Comparison of ENCODE assay signal across 14 mouse cellular contexts in the genomic region with DNA sequence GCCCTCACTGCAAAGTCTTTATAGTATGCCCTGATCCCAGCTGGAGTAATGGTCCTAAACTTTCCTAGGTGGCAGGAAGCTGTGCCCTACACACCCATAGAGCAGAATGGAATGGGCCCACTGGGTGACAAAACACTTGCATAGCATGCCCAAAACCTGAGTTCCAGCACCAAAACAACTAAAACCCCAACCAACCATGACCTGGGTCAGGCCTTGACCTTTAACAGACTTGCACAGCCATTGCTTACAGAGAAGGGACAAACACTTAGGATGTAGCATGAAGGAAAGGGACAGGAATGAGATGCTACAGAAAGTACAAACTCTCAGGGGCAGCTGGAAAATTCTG. TPM values are rescaled to one million over a fixed set of nuclear protein-coding genes. Genes with fewer than 3 reads are reported as not detected.
DNase-seq lines count a peak whose midpoint lies in the region; ATAC-seq and TF ChIP-seq lines count a peak whose summit lies in the region.
"Had no signal": no experiment of that assay in that cellular context is flagged by ENCODE, and none has a peak within 500 bp of the region (broad histone marks: within the 10 kb centered on the region; RNA-seq: fewer than 3 reads in every experiment).

No protein-coding gene starts in this region.

- peak overlapping the region; percentile 22; the same call in 1 of the 2 replicates for H3K27ac ChIP-seq in kidney, adult 2 months (ENCODE audit: insufficient read depth, low read depth, low read length)
- H3K27ac ChIP-seq in midbrain, embryonic 16.5 days (ENCODE audit: low read length) = 0 out of 2 replicates have a peak overlapping the region, but pooled peaks have one; percentile 6
- no peak overlapping the region for H3K27ac ChIP-seq in midbrain, embryonic 10.5 days (replicated peaks)
- H3K27ac ChIP-seq in embryonic facial prominence, embryonic 12.5 days = peak overlapping the region; percentile 46; the same call in 1 of the 2 replicates
- H3K27ac ChIP-seq in limb, embryonic 10.5 days = peak overlapping the region; percentile 32
- no peak overlapping the region for H3K27ac ChIP-seq in midbrain, embryonic 11.5 days (ENCODE audit: low read depth, low read length)
- H3K27ac ChIP-seq: forebrain, embryonic 13.5 days; hindbrain, embryonic 12.5 days; kidney, embryonic 15.5 days; limb, embryonic 15.5 days; midbrain, embryonic 13.5 days had no signal

- no peaks in the 10 kb centered on the region for H3K27me3 ChIP-seq in kidney, adult 2 months (replicated peaks; ENCODE audit: control insufficient read depth, insufficient read depth, low read length)
- H3K27me3 ChIP-seq in midbrain, embryonic 16.5 days (ENCODE audit: control insufficient read depth, insufficient read depth, low read depth, low read length) = no peaks in the 10 kb centered on the region
- H3K27me3 ChIP-seq in midbrain, embryonic 10.5 days (ENCODE audit: low read depth, poor library complexity, severe bottlenecking) = no peaks in the 10 kb centered on the region
- H3K27me3 ChIP-seq in embryonic facial prominence, embryonic 12.5 days = no peaks in the 10 kb centered on the region
- H3K27me3 ChIP-seq in limb, embryonic 10.5 days (ENCODE audit: low read depth, poor library complexity, severe bottlenecking) = no peaks in the 10 kb centered on the region
- no peaks in the 10 kb centered on the region for H3K27me3 ChIP-seq in midbrain, embryonic 11.5 days (ENCODE audit: control insufficient read depth, insufficient read depth, low read length)
- H3K27me3 ChIP-seq: forebrain, embryonic 13.5 days; hindbrain, embryonic 12.5 days; kidney, embryonic 15.5 days; limb, embryonic 15.5 days; midbrain, embryonic 13.5 days had no signal

- H3K4me2 ChIP-seq in midbrain, embryonic 16.5 days (ENCODE audit: low read length) = no peak overlapping the region
- no peak overlapping the region for H3K4me2 ChIP-seq in embryonic facial prominence, embryonic 12.5 days (replicated peaks)
- no peak overlapping the region for H3K4me2 ChIP-seq in midbrain, embryonic 11.5 days
- H3K4me2 ChIP-seq: forebrain, embryonic 13.5 days; hindbrain, embryonic 12.5 days; kidney, embryonic 15.5 days; limb, embryonic 15.5 days; midbrain, embryonic 13.5 days had no signal

- no peaks in the 10 kb centered on the region; the same call in none of the 2 replicates for H3K36me3 ChIP-seq in kidney, adult 2 months (ENCODE audit: control insufficient read depth, insufficient read depth, low read length)
- peaks cover 31% of the 10 kb centered on the region for H3K36me3 ChIP-seq in midbrain, embryonic 16.5 days (ENCODE audit: control insufficient read depth, insufficient read depth, low read length)
- peaks cover 84% of the 10 kb centered on the region for H3K36me3 ChIP-seq in midbrain, embryonic 10.5 days
- peaks cover 59% of the 10 kb centered on the region for H3K36me3 ChIP-seq in embryonic facial prominence, embryonic 12.5 days
- peaks cover 88% of the 10 kb centered on the region for H3K36me3 ChIP-seq in limb, embryonic 10.5 days
- peaks cover 5% of the 10 kb centered on the region; the same call in 1 of the 2 replicates for H3K36me3 ChIP-seq in midbrain, embryonic 11.5 days (ENCODE audit: control insufficient read depth, insufficient read depth, low read length)

- H3K4me3 ChIP-seq in kidney, adult 2 months (ENCODE audit: insufficient read depth, low read depth, low read length) = no peak overlapping the region
- no peak overlapping the region for H3K4me3 ChIP-seq in midbrain, embryonic 16.5 days (ENCODE audit: low read depth, low read length)
- H3K4me3 ChIP-seq in midbrain, embryonic 10.5 days = no peak overlapping the region
- no peak overlapping the region for H3K4me3 ChIP-seq in embryonic facial prominence, embryonic 12.5 days
- no peak overlapping the region for H3K4me3 ChIP-seq in limb, embryonic 10.5 days
- no peak overlapping the region for H3K4me3 ChIP-seq in midbrain, embryonic 11.5 days (ENCODE audit: low read depth, low read length)
- H3K4me3 ChIP-seq: erythroblast, embryonic 14.5 days; forebrain, embryonic 13.5 days; hindbrain, embryonic 12.5 days; kidney, embryonic 15.5 days; limb, embryonic 15.5 days; midbrain, embryonic 13.5 days had no signal

- H3K9ac ChIP-seq in midbrain, embryonic 16.5 days (ENCODE audit: low read depth, low read length) = no peak overlapping the region
- H3K9ac ChIP-seq in embryonic facial prominence, embryonic 12.5 days = no peak overlapping the region
- no peak overlapping the region for H3K9ac ChIP-seq in midbrain, embryonic 11.5 days (ENCODE audit: low read length)
- H3K9ac ChIP-seq: forebrain, embryonic 13.5 days; hindbrain, embryonic 12.5 days; kidney, embryonic 15.5 days; limb, embryonic 15.5 days; midbrain, embryonic 13.5 days had no signal

- DNase-seq in kidney, adult 2 months = no peak
- no peak for DNase-seq in kidney, adult 9 months
- no peak for DNase-seq in midbrain, embryonic 10.5 days (ENCODE audit: low spot score)
- DNase-seq in limb, embryonic 10.5 days (ENCODE audit: low spot score) = no peak
- DNase-seq in midbrain, embryonic 11.5 days (ENCODE audit: low spot score, missing footprints) = no peak
- DNase-seq: kidney, postnatal 4 days had no signal

- H3K9me3 ChIP-seq in midbrain, embryonic 16.5 days (replicated peaks; ENCODE audit: control insufficient read depth, low read length, poor library complexity, severe bottlenecking) = no peaks in the 10 kb centered on the region
- H3K9me3 ChIP-seq in midbrain, embryonic 10.5 days (replicated peaks) = no peaks in the 10 kb centered on the region
- no peaks in the 10 kb centered on the region for H3K9me3 ChIP-seq in embryonic facial prominence, embryonic 12.5 days
- H3K9me3 ChIP-seq in limb, embryonic 10.5 days (replicated peaks) = no peaks in the 10 kb centered on the region
- H3K9me3 ChIP-seq in midbrain, embryonic 11.5 days (ENCODE audit: control insufficient read depth, low read length) = no peaks in the 10 kb centered on the region
- H3K9me3 ChIP-seq: forebrain, embryonic 13.5 days; hindbrain, embryonic 12.5 days; kidney, embryonic 15.5 days; limb, embryonic 15.5 days; midbrain, embryonic 13.5 days had no signal

- TF ChIP-seq POLR2A in kidney, adult 2 months (IDR thresholded peaks at IDR 0.05; ENCODE audit: low read depth, low read length) = no peak

- ATAC-seq in midbrain, embryonic 16.5 days = no peak
- no peak for ATAC-seq in embryonic facial prominence, embryonic 12.5 days (ENCODE audit: insufficient number of reproducible peaks, insufficient read depth, low FRiP score, low TSS enrichment)
- no peak for ATAC-seq in midbrain, embryonic 11.5 days (ENCODE audit: low FRiP score)
- ATAC-seq: forebrain, embryonic 13.5 days; midbrain, embryonic 13.5 days had no signal

- no peaks in the 10 kb centered on the region for H3K4me1 ChIP-seq in kidney, adult 2 months (ENCODE audit: control insufficient read depth, insufficient read depth, low read length)
- H3K4me1 ChIP-seq in midbrain, embryonic 16.5 days (ENCODE audit: control insufficient read depth, insufficient read depth, low read length) = no peaks in the 10 kb centered on the region
- H3K4me1 ChIP-seq in midbrain, embryonic 10.5 days = no peaks in the 10 kb centered on the region
- peaks cover 14% of the 10 kb centered on the region for H3K4me1 ChIP-seq in embryonic facial prominence, embryonic 12.5 days
- H3K4me1 ChIP-seq in limb, embryonic 10.5 days = peaks cover 29% of the 10 kb centered on the region
- H3K4me1 ChIP-seq in midbrain, embryonic 11.5 days (ENCODE audit: control insufficient read depth, insufficient read depth, low read length) = no peaks in the 10 kb centered on the region
- H3K4me1 ChIP-seq: forebrain, embryonic 13.5 days; hindbrain, embryonic 12.5 days; kidney, embryonic 15.5 days had no signal

- no peak for TF ChIP-seq CTCF in kidney, adult 2 months (conservative IDR thresholded peaks at IDR 0.05; ENCODE audit: insufficient read depth, insufficient read length, low read depth, low read length)

RNA-seq across cellular contexts. Expression of a gene that starts 14.2 kb away (rescaled TPM):
- 8.3 and 10.0 TPM in 2 replicates for polyA plus RNA-seq in kidney, adult 2 months (2012; rRNA removed)
- 24.2 and 27.3 TPM in 2 replicates for polyA plus RNA-seq in midbrain, embryonic 16.5 days (2015; fragmentation: Nextera tagmentation; extraction: Ambion mirVana)
- polyA plus RNA-seq in midbrain, embryonic 10.5 days (2016; fragmentation: Nextera tagmentation; extraction: Ambion mirVana) = 44.9 and 45.7 TPM in 2 replicates
- 49.9 and 55.8 TPM in 2 replicates for polyA plus RNA-seq in embryonic facial prominence, embryonic 12.5 days (2016; fragmentation: Nextera tagmentation; extraction: Ambion mirVana)
- 40.3 and 44.9 TPM in 2 replicates for polyA plus RNA-seq in limb, embryonic 10.5 days (2016; fragmentation: Nextera tagmentation; extraction: Ambion mirVana)
- 36.2 and 37.7 TPM in 2 replicates for polyA plus RNA-seq in midbrain, embryonic 11.5 days (2014; fragmentation: Nextera tagmentation; extraction: Ambion mirVana)

Comparison
In these comparisons a context has a peak if more than half of its experiments do, and no peak if none do; other contexts are left out.
1. H3K27ac ChIP-seq: peak in kidney, adult 2 months (single experiment), midbrain, embryonic 16.5 days (single experiment), embryonic facial prominence, embryonic 12.5 days (single experiment) and limb, embryonic 10.5 days (single experiment); none in midbrain, embryonic 10.5 days (single experiment) and midbrain, embryonic 11.5 days (single experiment).